Mouse (Mus musculus) myocyte (in vitro differentiated cells): ENCODE measurements around the gene Olfr159. TPM values are rescaled to one million over a fixed set of nuclear protein-coding genes. Genes with fewer than 3 reads are reported as not detected.
"Not testable (repeated sequence)": the region's sequence is repeated elsewhere in the genome, so short reads cannot be mapped to it uniquely, and the experiment has no call there.

Experiments used
- H3K27me3 ChIP-seq: one replicate; pipeline ENCODE4 v1.6.1; 2011; ENCODE audit not compliant: control insufficient read depth, insufficient read depth, insufficient read length
- H3K36me3 ChIP-seq: one replicate; pipeline ENCODE4 v1.6.1; 2011; ENCODE audit not compliant: control insufficient read depth, insufficient read depth
- H3K4me2 ChIP-seq: one replicate; pipeline ENCODE4 v1.6.1; 2011; ENCODE audit warnings: low read depth, control low read depth
- H3K4me3 ChIP-seq: one replicate; pipeline ENCODE4 v1.5.1; 2011; ENCODE audit warnings: mild to moderate bottlenecking, control low read depth, moderate library complexity
- H3K79me2 ChIP-seq: one replicate; pipeline ENCODE4 v1.6.1; 2011; ENCODE audit not compliant: control insufficient read depth, insufficient read depth
- H3ac ChIP-seq: one replicate; pipeline ENCODE4 v1.6.1; 2011; ENCODE audit not compliant: control insufficient read depth, insufficient read length
- CEBPB ChIP-seq: IDR thresholded peaks from 2 replicates; pipeline ENCODE4 v1.6.1; 2011; ENCODE audit warnings: mild to moderate bottlenecking, moderate library complexity; ENCODE audit not compliant: poor library complexity, insufficient read depth, severe bottlenecking
- E2F4 ChIP-seq: IDR thresholded peaks from one replicate; pipeline ENCODE4 v1.6.1; 2011; ENCODE audit warnings: mild to moderate bottlenecking, control low read depth, moderate library complexity; ENCODE audit not compliant: insufficient read depth
- MAX ChIP-seq: IDR thresholded peaks from one replicate; pipeline ENCODE4 v1.6.1; 2011; ENCODE audit warnings: low read depth, mild to moderate bottlenecking, control low read depth
- MYOD1 ChIP-seq, 3 experiments: IDR thresholded peaks; one replicate each; pipeline ENCODE4 v1.6.1; 2011; ENCODE audit warnings: control low read depth in 2 of 3, low read depth in 2 of 3, mild to moderate bottlenecking in 2 of 3, moderate library complexity in 1 of 3; ENCODE audit not compliant: insufficient read length in 2 of 3, control insufficient read depth in 1 of 3
- MYOG ChIP-seq, 3 experiments: IDR thresholded peaks; one replicate each; pipeline ENCODE4 v1.6.1; 2011; ENCODE audit warnings: control low read depth in 2 of 3, low read depth in 2 of 3, mild to moderate bottlenecking in 2 of 3; ENCODE audit not compliant: insufficient read length in 2 of 3, control insufficient read depth in 1 of 3, insufficient read depth in 1 of 3
- POLR2A ChIP-seq: IDR thresholded peaks from one replicate; pipeline ENCODE4 v1.6.1; 2011; ENCODE audit warnings: low read depth, mild to moderate bottlenecking, control low read depth, moderate library complexity; ENCODE audit not compliant: insufficient read length
- POLR2AphosphoS2 ChIP-seq: IDR thresholded peaks from one replicate; pipeline ENCODE4 v1.6.1; 2011; ENCODE audit warnings: low read depth, control low read depth; ENCODE audit not compliant: insufficient read length
- REST ChIP-seq: IDR thresholded peaks from one replicate; pipeline ENCODE4 v1.6.1; 2011; ENCODE audit warnings: mild to moderate bottlenecking, control low read depth, moderate library complexity; ENCODE audit not compliant: insufficient read depth, insufficient read length
- SRF ChIP-seq: IDR thresholded peaks from one replicate; pipeline ENCODE4 v1.6.1; 2011; ENCODE audit warnings: low read depth; ENCODE audit not compliant: control insufficient read depth, insufficient read length
- TCF12 ChIP-seq: IDR thresholded peaks from one replicate; pipeline ENCODE4 v1.6.1; 2011; ENCODE audit warnings: mild to moderate bottlenecking, control low read depth; ENCODE audit not compliant: poor library complexity, insufficient read depth, severe bottlenecking
- TCF3 ChIP-seq: IDR thresholded peaks from one replicate; pipeline ENCODE4 v1.6.1; 2011; ENCODE audit warnings: low read depth, control low read depth; ENCODE audit not compliant: insufficient read length
- USF1 ChIP-seq: IDR thresholded peaks from one replicate; pipeline ENCODE4 v1.6.1; 2011; ENCODE audit warnings: low read depth, mild to moderate bottlenecking, control low read depth, moderate library complexity
- polyA plus RNA-seq: library from polyadenylated mRNA; unstranded; fragments of >200 nt; fragmentation: generic; extraction: Trizol; gene quantifications from one replicate; pipeline ENCODE4 v1.2.1, GENCODE M21; 2012; ENCODE audit warnings: missing spikeins

Gene Olfr159
- polyA plus RNA-seq, result not detected

- H3K27me3 ChIP-seq, result peaks cover 29% of the 10 kb centered on the region
- H3K36me3 ChIP-seq, result no peaks in the 10 kb centered on the region
- H3K4me2 ChIP-seq, result no peak within 1 kb of the TSS
- no peak within 1 kb of the TSS for H3ac ChIP-seq
- no peaks in the 10 kb centered on the region for H3K79me2 ChIP-seq
- TF ChIP-seq TCF3, result no peak
- H3K4me3 ChIP-seq, result no peak within 1 kb of the TSS
Observed at GRCm38 (mm10) chr4:43770909-43771308, at the start of gene Olfr159. Gene Olfr159, minus strand, starts transcription at chr4:43771009.

- H3K27me3 ChIP-seq, result peaks cover 7% of the 10 kb centered on the region
- H3K4me3 ChIP-seq, result no peak overlapping the region
- no peaks in the 10 kb centered on the region for H3K79me2 ChIP-seq
- no peak overlapping the region for H3ac ChIP-seq
- H3K36me3 ChIP-seq, result no peaks in the 10 kb centered on the region
- H3K4me2 ChIP-seq, result no peak overlapping the region
- TF ChIP-seq POLR2A (no peak), REST (no peak), E2F4 (no peak), USF1 (no peak), MAX (no peak), TCF3 (no peak), TCF12 (no peak), MYOD1 (IDR thresholded peaks at IDR 0.05; ENCODE audit: control insufficient read depth in 1 of 3, insufficient read length in 2 of 3, low read depth in 2 of 3) (no peak), MYOG (IDR thresholded peaks at IDR 0.05; ENCODE audit: control insufficient read depth in 1 of 3, insufficient read depth in 1 of 3, insufficient read length in 2 of 3, low read depth in 2 of 3) (no peak), CEBPB (no peak), POLR2AphosphoS2 (no peak)
Observed at GRCm38 (mm10) chr4:43798936-43799335, 28.1 kb upstream of the Olfr159 start.

- H3ac ChIP-seq, H3K4me2 ChIP-seq, H3K79me2 ChIP-seq, H3K36me3 ChIP-seq, H3K4me3 ChIP-seq, H3K27me3 ChIP-seq: not testable (repeated sequence)
Observed at GRCm38 (mm10) chr4:43795844-43796243, 25.0 kb upstream of the Olfr159 start.

GRCm38 (mm10) chr4:43795296-43795695 lies 24.5 kb upstream of the Olfr159 start:
- Histone ChIP-seq H3K4me2 (no peak overlapping the region), H3K79me2 (no peaks in the 10 kb centered on the region), H3K36me3 (no peaks in the 10 kb centered on the region), H3K27me3 (peaks cover 9% of the 10 kb centered on the region), H3ac (no peak overlapping the region), H3K4me3 (no peak overlapping the region)
- TF ChIP-seq TCF3 (no peak), POLR2A (no peak), CEBPB (no peak), REST (no peak), TCF12 (no peak), MAX (no peak), POLR2AphosphoS2 (no peak), E2F4 (no peak), MYOG (IDR thresholded peaks at IDR 0.05; ENCODE audit: control insufficient read depth in 1 of 3, insufficient read depth in 1 of 3, insufficient read length in 2 of 3, low read depth in 2 of 3) (no peak)

GRCm38 (mm10) chr4:43772304-43772703 lies 1.5 kb upstream of the Olfr159 start:
- H3K79me2 ChIP-seq, result no peaks in the 10 kb centered on the region
- H3K36me3 ChIP-seq, result no peaks in the 10 kb centered on the region
- H3ac ChIP-seq, result no peak overlapping the region
- TF ChIP-seq USF1 (no peak), REST (no peak), MYOD1 (IDR thresholded peaks at IDR 0.05; ENCODE audit: control insufficient read depth in 1 of 3, insufficient read length in 2 of 3, low read depth in 2 of 3) (no peak), TCF3 (no peak), MYOG (IDR thresholded peaks at IDR 0.05; ENCODE audit: control insufficient read depth in 1 of 3, insufficient read depth in 1 of 3, insufficient read length in 2 of 3, low read depth in 2 of 3) (no peak), MAX (no peak), SRF (no peak)
- no peak overlapping the region for H3K4me2 ChIP-seq
- peaks cover 29% of the 10 kb centered on the region for H3K27me3 ChIP-seq
- no peak overlapping the region for H3K4me3 ChIP-seq

- no peaks in the 10 kb centered on the region for H3K36me3 ChIP-seq
- H3K4me3 ChIP-seq, result no peak overlapping the region
- H3K79me2 ChIP-seq, result no peaks in the 10 kb centered on the region
- TF ChIP-seq USF1 (no peak), POLR2AphosphoS2 (no peak), TCF3 (no peak), CEBPB (no peak), MYOG (IDR thresholded peaks at IDR 0.05; ENCODE audit: control insufficient read depth in 1 of 3, insufficient read depth in 1 of 3, insufficient read length in 2 of 3, low read depth in 2 of 3) (no peak), SRF (no peak), REST (no peak), MYOD1 (IDR thresholded peaks at IDR 0.05; ENCODE audit: control insufficient read depth in 1 of 3, insufficient read length in 2 of 3, low read depth in 2 of 3) (no peak), MAX (no peak), TCF12 (no peak), POLR2A (no peak), E2F4 (no peak)
- no peak overlapping the region for H3K4me2 ChIP-seq
- peaks cover 29% of the 10 kb centered on the region for H3K27me3 ChIP-seq
- H3ac ChIP-seq, result no peak overlapping the region
Observed at GRCm38 (mm10) chr4:43771626-43772025, 817 bp upstream of the Olfr159 start.
